Mouse (Mus musculus) kidney, adult 2 months (tissue): Measurements from ENCODE around the gene Pygm.

Source experiments
- CTCF ChIP-seq: fragments of 200-500 bp; conservative IDR thresholded peaks from 2 replicates; pipeline ENCODE4 v1.5.1; 2011; ENCODE audit warnings: low read depth, mild to moderate bottlenecking, control low read depth, low read length, moderate library complexity, mixed read lengths; ENCODE audit not compliant: insufficient read depth, insufficient read length
- POLR2A ChIP-seq: fragments of 200-500 bp; IDR thresholded peaks from one replicate; pipeline ENCODE4 v1.6.1; 2011; ENCODE audit warnings: low read depth, low read length, control low read depth

GRCm38 (mm10) chr19:6340524-6341452 lies 43.4 kb upstream of the Pygm start, which contains the start of gene Map4k2:
- TF ChIP-seq POLR2A (no peak), CTCF (peak; percentile 33; the same call in 1 of the 2 replicates)
